Mouse (Mus musculus): ENCODE results near the gene Tbrg1. TPM values are rescaled to one million over a fixed set of nuclear protein-coding genes. Genes with fewer than 3 reads are reported as not detected.

The Tbrg1 gene
- polyA plus RNA-seq (2016; fragmentation: Nextera tagmentation; extraction: Ambion mirVana) = 124 and 128 TPM in 2 replicates

- Histone ChIP-seq H3K9me3 (replicated peaks) (no peaks in the 10 kb centered on the region), H3K27ac (peak within 1 kb of the TSS; percentile 92), H3K27me3 (ENCODE audit: low read depth, poor library complexity, severe bottlenecking) (no peaks in the 10 kb centered on the region), H3K4me3 (peak within 1 kb of the TSS; percentile 85), H3K36me3 (peaks cover 28% of the 10 kb centered on the region), H3K4me1 (peaks cover 8% of the 10 kb centered on the region)
- WGBS = 0% methylated on average over 36 of the region's 36 CpGs
- DNase-seq (ENCODE audit: low spot score) = peak; percentile 94
Observed at GRCm38 (mm10) chr9:37656931-37657481, at the start of gene Tbrg1. Gene Tbrg1, minus strand, starts transcription at chr9:37657312.

GRCm38 (mm10) chr9:37689970-37690686, 33.0 kb upstream of the Tbrg1 start:
- H3K27me3 ChIP-seq (ENCODE audit: low read depth, poor library complexity, severe bottlenecking) = no peaks in the 10 kb centered on the region
- no peak for DNase-seq (ENCODE audit: low spot score)
- H3K9me3 ChIP-seq (replicated peaks) = no peaks in the 10 kb centered on the region
- H3K4me1 ChIP-seq = no peaks in the 10 kb centered on the region
- no peak overlapping the region for H3K27ac ChIP-seq
- 63% methylated on average over 5 of the region's 5 CpGs for WGBS
- no peak overlapping the region for H3K4me3 ChIP-seq
- H3K36me3 ChIP-seq = no peaks in the 10 kb centered on the region

GRCm38 (mm10) chr9:37687941-37688303, 30.8 kb upstream of the Tbrg1 start:
- no peaks in the 10 kb centered on the region for H3K9me3 ChIP-seq (replicated peaks)
- no peaks in the 10 kb centered on the region for H3K27me3 ChIP-seq (ENCODE audit: low read depth, poor library complexity, severe bottlenecking)
- H3K4me1 ChIP-seq = no peaks in the 10 kb centered on the region
- H3K36me3 ChIP-seq = no peaks in the 10 kb centered on the region
- DNase-seq (ENCODE audit: low spot score) = no peak
- H3K4me3 ChIP-seq = no peak overlapping the region
- no peak overlapping the region for H3K27ac ChIP-seq
- 53% methylated on average over 3 of the region's 3 CpGs for WGBS

- no peaks in the 10 kb centered on the region for H3K27me3 ChIP-seq (ENCODE audit: low read depth, poor library complexity, severe bottlenecking)
- no peak for DNase-seq (ENCODE audit: low spot score)
- H3K27ac ChIP-seq = no peak overlapping the region
- H3K4me1 ChIP-seq = no peaks in the 10 kb centered on the region
- no peaks in the 10 kb centered on the region for H3K9me3 ChIP-seq (replicated peaks)
- WGBS = 86% methylated on average over 3 of the region's 3 CpGs
- H3K4me3 ChIP-seq = no peak overlapping the region
- H3K36me3 ChIP-seq = no peaks in the 10 kb centered on the region
Observed at GRCm38 (mm10) chr9:37687288-37687940, 30.3 kb upstream of the Tbrg1 start.

- DNase-seq (ENCODE audit: low spot score) = no peak
- Histone ChIP-seq H3K27ac (no peak overlapping the region), H3K9me3 (replicated peaks) (no peaks in the 10 kb centered on the region), H3K27me3 (ENCODE audit: low read depth, poor library complexity, severe bottlenecking) (no peaks in the 10 kb centered on the region), H3K4me1 (no peaks in the 10 kb centered on the region), H3K4me3 (no peak overlapping the region), H3K36me3 (no peaks in the 10 kb centered on the region)
- 95% methylated on average over 1 of the region's 1 CpGs for WGBS
Observed at GRCm38 (mm10) chr9:37681123-37681522, 24.0 kb upstream of the Tbrg1 start.

GRCm38 (mm10) chr9:37675287-37675686, 18.2 kb upstream of the Tbrg1 start:
- Histone ChIP-seq H3K27me3 (ENCODE audit: low read depth, poor library complexity, severe bottlenecking) (no peaks in the 10 kb centered on the region), H3K27ac (no peak overlapping the region), H3K36me3 (no peaks in the 10 kb centered on the region), H3K4me3 (no peak overlapping the region), H3K4me1 (no peaks in the 10 kb centered on the region), H3K9me3 (replicated peaks) (no peaks in the 10 kb centered on the region)
- 88% methylated on average over 4 of the region's 4 CpGs for WGBS
- DNase-seq (ENCODE audit: low spot score) = no peak

- H3K36me3 ChIP-seq = no peaks in the 10 kb centered on the region
Observed at GRCm38 (mm10) chr9:37670261-37670660, 13.1 kb upstream of the Tbrg1 start.

GRCm38 (mm10) chr9:37669678-37670077, 12.6 kb upstream of the Tbrg1 start:
- no peaks in the 10 kb centered on the region for H3K9me3 ChIP-seq (replicated peaks)
- no peaks in the 10 kb centered on the region for H3K4me1 ChIP-seq
- 81% methylated on average over 4 of the region's 4 CpGs for WGBS
- no peaks in the 10 kb centered on the region for H3K36me3 ChIP-seq
- H3K27me3 ChIP-seq (ENCODE audit: low read depth, poor library complexity, severe bottlenecking) = no peaks in the 10 kb centered on the region
- H3K27ac ChIP-seq = no peak overlapping the region
- no peak overlapping the region for H3K4me3 ChIP-seq
- DNase-seq (ENCODE audit: low spot score) = no peak

More at GRCm38 (mm10) chr9:37670261-37670660, 13.1 kb upstream of the Tbrg1 start:
- Histone ChIP-seq H3K4me1 (no peaks in the 10 kb centered on the region), H3K27ac (no peak overlapping the region), H3K27me3 (ENCODE audit: low read depth, poor library complexity, severe bottlenecking) (no peaks in the 10 kb centered on the region), H3K4me3 (no peak overlapping the region), H3K9me3 (replicated peaks) (no peaks in the 10 kb centered on the region)
- DNase-seq (ENCODE audit: low spot score) = no peak
- 95% methylated on average over 3 of the region's 3 CpGs for WGBS

- WGBS = 78% methylated on average over 6 of the region's 6 CpGs
- H3K27me3 ChIP-seq (ENCODE audit: low read depth, poor library complexity, severe bottlenecking) = no peaks in the 10 kb centered on the region
- H3K4me1 ChIP-seq = no peaks in the 10 kb centered on the region
- H3K36me3 ChIP-seq = no peaks in the 10 kb centered on the region
- no peaks in the 10 kb centered on the region for H3K9me3 ChIP-seq (replicated peaks)
- H3K4me3 ChIP-seq = no peak within 1 kb of the TSS
- no peak within 1 kb of the TSS for H3K27ac ChIP-seq
- no peak for DNase-seq (ENCODE audit: low spot score)
Observed at GRCm38 (mm10) chr9:37669115-37669514, 12.0 kb upstream of the Tbrg1 start, which contains the start of gene Panx3. Gene Panx3, minus strand, starts transcription at chr9:37669235.

GRCm38 (mm10) chr9:37666045-37666444, 8.9 kb upstream of the Tbrg1 start:
- 78% methylated on average over 7 of the region's 7 CpGs for WGBS

GRCm38 (mm10) chr9:37664604-37665003, 7.5 kb upstream of the Tbrg1 start:
- no peaks in the 10 kb centered on the region for H3K36me3 ChIP-seq
- H3K4me1 ChIP-seq = no peaks in the 10 kb centered on the region
- H3K4me3 ChIP-seq = no peak overlapping the region
- DNase-seq (ENCODE audit: low spot score) = no peak
- H3K27me3 ChIP-seq (ENCODE audit: low read depth, poor library complexity, severe bottlenecking) = no peaks in the 10 kb centered on the region
- WGBS = 82% methylated on average over 2 of the region's 2 CpGs
- H3K27ac ChIP-seq = no peak overlapping the region
- no peaks in the 10 kb centered on the region for H3K9me3 ChIP-seq (replicated peaks)

More at GRCm38 (mm10) chr9:37666045-37666444, 8.9 kb upstream of the Tbrg1 start:
- H3K27me3 ChIP-seq (ENCODE audit: low read depth, poor library complexity, severe bottlenecking) = no peaks in the 10 kb centered on the region
- no peaks in the 10 kb centered on the region for H3K4me1 ChIP-seq
- H3K27ac ChIP-seq = no peak overlapping the region
- H3K9me3 ChIP-seq (replicated peaks) = no peaks in the 10 kb centered on the region
- no peaks in the 10 kb centered on the region for H3K36me3 ChIP-seq
- H3K4me3 ChIP-seq = no peak overlapping the region
- no peak for DNase-seq (ENCODE audit: low spot score)

- WGBS = 82% methylated on average over 1 of the region's 1 CpGs
- no peak overlapping the region for H3K4me3 ChIP-seq
Observed at GRCm38 (mm10) chr9:37663210-37663609, 6.1 kb upstream of the Tbrg1 start.

GRCm38 (mm10) chr9:37659413-37659812, 2.3 kb upstream of the Tbrg1 start:
- DNase-seq (ENCODE audit: low spot score) = no peak
- Histone ChIP-seq H3K27me3 (ENCODE audit: low read depth, poor library complexity, severe bottlenecking) (no peaks in the 10 kb centered on the region), H3K4me1 (peaks cover 8% of the 10 kb centered on the region), H3K9me3 (replicated peaks) (no peaks in the 10 kb centered on the region), H3K4me3 (no peak overlapping the region), H3K36me3 (peaks cover 4% of the 10 kb centered on the region), H3K27ac (no peak overlapping the region)
- WGBS = 87% methylated on average over 6 of the region's 6 CpGs

More at GRCm38 (mm10) chr9:37663210-37663609, 6.1 kb upstream of the Tbrg1 start:
- Histone ChIP-seq H3K4me1 (no peaks in the 10 kb centered on the region), H3K9me3 (replicated peaks) (no peaks in the 10 kb centered on the region), H3K27me3 (ENCODE audit: low read depth, poor library complexity, severe bottlenecking) (no peaks in the 10 kb centered on the region), H3K27ac (no peak overlapping the region), H3K36me3 (no peaks in the 10 kb centered on the region)
- no peak for DNase-seq (ENCODE audit: low spot score)
